Mouse (Mus musculus): Measurements from ENCODE around the gene 2810408A11Rik. TPM values are rescaled to one million over a fixed set of nuclear protein-coding genes. Genes with fewer than 3 reads are reported as not detected.

Gene 2810408A11Rik
- polyA plus RNA-seq, 1 experiment from 2014 or later, result 32.8 TPM

GRCm38 (mm10) chr11:69891482-69891881 is 9.3 kb downstream of the 2810408A11Rik start:
- 82% methylated on average over 4 of the region's 4 CpGs for WGBS

GRCm38 (mm10) chr11:69886907-69887635 is 13.7 kb downstream of the 2810408A11Rik start:
- Histone ChIP-seq H3K9ac (replicated peaks) (no peak overlapping the region), H3K4me3 (replicated peaks) (no peak overlapping the region), H3K4me1 (replicated peaks) (no peaks in the 10 kb centered on the region), H3K4me2 (no peak overlapping the region), H3K27me3 (no peaks in the 10 kb centered on the region), H3K9me3 (no peaks in the 10 kb centered on the region), H3K36me3 (no peaks in the 10 kb centered on the region), H3K27ac (no peak overlapping the region)
- WGBS, result 72% methylated on average over 8 of the region's 8 CpGs
- no peak for ATAC-seq (ENCODE audit: insufficient number of reproducible peaks, insufficient read depth, low FRiP score, low TSS enrichment, low read depth)

More at GRCm38 (mm10) chr11:69891482-69891881, 9.3 kb downstream of the 2810408A11Rik start:
- Histone ChIP-seq H3K27ac (no peak overlapping the region), H3K9me3 (no peaks in the 10 kb centered on the region), H3K36me3 (no peaks in the 10 kb centered on the region), H3K9ac (replicated peaks) (no peak overlapping the region), H3K4me1 (replicated peaks) (no peaks in the 10 kb centered on the region), H3K4me3 (replicated peaks) (no peak overlapping the region), H3K27me3 (no peaks in the 10 kb centered on the region), H3K4me2 (no peak overlapping the region)
- no peak for ATAC-seq (ENCODE audit: insufficient number of reproducible peaks, insufficient read depth, low FRiP score, low TSS enrichment, low read depth)

GRCm38 (mm10) chr11:69884663-69885062 is 16.1 kb downstream of the 2810408A11Rik start:
- Histone ChIP-seq H3K36me3 (no peaks in the 10 kb centered on the region), H3K27ac (no peak overlapping the region), H3K4me2 (no peak overlapping the region), H3K4me1 (replicated peaks) (peaks cover 20% of the 10 kb centered on the region), H3K4me3 (replicated peaks) (no peak overlapping the region), H3K27me3 (no peaks in the 10 kb centered on the region), H3K9ac (replicated peaks) (no peak overlapping the region), H3K9me3 (no peaks in the 10 kb centered on the region)
- ATAC-seq (ENCODE audit: insufficient number of reproducible peaks, insufficient read depth, low FRiP score, low TSS enrichment, low read depth), result no peak
- 80% methylated on average over 8 of the region's 8 CpGs for WGBS

GRCm38 (mm10) chr11:69884240-69884639 is 16.5 kb downstream of the 2810408A11Rik start:
- Histone ChIP-seq H3K27me3 (no peaks in the 10 kb centered on the region), H3K4me1 (replicated peaks) (peaks cover 23% of the 10 kb centered on the region), H3K27ac (no peak overlapping the region), H3K4me2 (no peak overlapping the region), H3K9ac (replicated peaks) (no peak overlapping the region), H3K4me3 (replicated peaks) (no peak overlapping the region), H3K9me3 (no peaks in the 10 kb centered on the region), H3K36me3 (no peaks in the 10 kb centered on the region)
- WGBS, result 79% methylated on average over 9 of the region's 9 CpGs
- no peak for ATAC-seq (ENCODE audit: insufficient number of reproducible peaks, insufficient read depth, low FRiP score, low TSS enrichment, low read depth)

- Histone ChIP-seq H3K4me2 (no peak overlapping the region), H3K9me3 (no peaks in the 10 kb centered on the region), H3K36me3 (no peaks in the 10 kb centered on the region), H3K4me3 (replicated peaks) (no peak overlapping the region), H3K27me3 (no peaks in the 10 kb centered on the region), H3K9ac (replicated peaks) (no peak overlapping the region), H3K4me1 (replicated peaks) (peaks cover 29% of the 10 kb centered on the region), H3K27ac (no peak overlapping the region)
- ATAC-seq (ENCODE audit: insufficient number of reproducible peaks, insufficient read depth, low FRiP score, low TSS enrichment, low read depth), result no peak
- 89% methylated on average over 8 of the region's 8 CpGs for WGBS
These were observed 17.1 kb downstream of the 2810408A11Rik start for GRCm38 (mm10) chr11:69883527-69884151.

GRCm38 (mm10) chr11:69883066-69883465 is 17.7 kb downstream of the 2810408A11Rik start:
- H3K4me1 ChIP-seq (replicated peaks), result peaks cover 31% of the 10 kb centered on the region
- H3K27me3 ChIP-seq, result no peaks in the 10 kb centered on the region
- no peak overlapping the region for H3K4me3 ChIP-seq (replicated peaks)
- H3K36me3 ChIP-seq, result no peaks in the 10 kb centered on the region
- H3K4me2 ChIP-seq, result no peak overlapping the region
- no peak overlapping the region for H3K9ac ChIP-seq (replicated peaks)
- WGBS, result 64% methylated on average over 4 of the region's 4 CpGs
- no peaks in the 10 kb centered on the region for H3K9me3 ChIP-seq
- no peak overlapping the region for H3K27ac ChIP-seq
- ATAC-seq (ENCODE audit: insufficient number of reproducible peaks, insufficient read depth, low FRiP score, low TSS enrichment, low read depth), result no peak

GRCm38 (mm10) chr11:69881787-69882670 is 18.8 kb downstream of the 2810408A11Rik start:
- Histone ChIP-seq H3K4me2 (peak overlapping the region; percentile 82), H3K9me3 (no peaks in the 10 kb centered on the region), H3K36me3 (no peaks in the 10 kb centered on the region), H3K4me1 (replicated peaks) (peaks cover 34% of the 10 kb centered on the region), H3K27ac (peak overlapping the region; percentile 90), H3K27me3 (no peaks in the 10 kb centered on the region), H3K9ac (replicated peaks) (peak overlapping the region; percentile 67), H3K4me3 (replicated peaks) (peak overlapping the region; percentile 55)
- 64% methylated on average over 21 of the region's 21 CpGs for WGBS
- ATAC-seq (ENCODE audit: insufficient number of reproducible peaks, insufficient read depth, low FRiP score, low TSS enrichment, low read depth), result no peak

- peak within 1 kb of the TSS; percentile 82 for H3K4me2 ChIP-seq
- peak within 1 kb of the TSS; percentile 67 for H3K9ac ChIP-seq (replicated peaks)
- peaks cover 38% of the 10 kb centered on the region for H3K4me1 ChIP-seq (replicated peaks)
- no peaks in the 10 kb centered on the region for H3K27me3 ChIP-seq
- no peaks in the 10 kb centered on the region for H3K9me3 ChIP-seq
- WGBS, result under 1% methylated on average over 46 of the region's 46 CpGs
- H3K27ac ChIP-seq, result peak within 1 kb of the TSS; percentile 90
- H3K36me3 ChIP-seq, result no peaks in the 10 kb centered on the region
- ATAC-seq (ENCODE audit: insufficient number of reproducible peaks, insufficient read depth, low FRiP score, low TSS enrichment, low read depth), result peak; percentile 73
- H3K4me3 ChIP-seq (replicated peaks), result peak within 1 kb of the TSS; percentile 55
These were observed 19.8 kb downstream of the 2810408A11Rik start, which contains the start of gene Kctd11 for GRCm38 (mm10) chr11:69880853-69881603. Gene Kctd11 (minus strand): TSS chr11:69881406.

- peak; percentile 40 for ATAC-seq (ENCODE audit: insufficient number of reproducible peaks, insufficient read depth, low FRiP score, low TSS enrichment, low read depth)
- Histone ChIP-seq H3K27ac (peak overlapping the region; percentile 90), H3K9me3 (no peaks in the 10 kb centered on the region), H3K36me3 (no peaks in the 10 kb centered on the region), H3K4me3 (replicated peaks) (peak overlapping the region; percentile 55), H3K9ac (replicated peaks) (peak overlapping the region; percentile 67), H3K27me3 (no peaks in the 10 kb centered on the region), H3K4me1 (replicated peaks) (peaks cover 43% of the 10 kb centered on the region), H3K4me2 (peak overlapping the region; percentile 82)
- WGBS, result under 1% methylated on average over 18 of the region's 18 CpGs
These were observed 20.3 kb downstream of the 2810408A11Rik start for GRCm38 (mm10) chr11:69880506-69880852.

- Histone ChIP-seq H3K27ac (no peak overlapping the region; the same call in 1 of the 2 replicates), H3K4me2 (peak overlapping the region; percentile 82), H3K27me3 (no peaks in the 10 kb centered on the region), H3K36me3 (no peaks in the 10 kb centered on the region), H3K9ac (replicated peaks) (peak overlapping the region; percentile 67), H3K4me3 (replicated peaks) (peak overlapping the region; percentile 55), H3K9me3 (no peaks in the 10 kb centered on the region), H3K4me1 (replicated peaks) (peaks cover 43% of the 10 kb centered on the region)
- no peak for ATAC-seq (ENCODE audit: insufficient number of reproducible peaks, insufficient read depth, low FRiP score, low TSS enrichment, low read depth)
- 53% methylated on average over 15 of the region's 15 CpGs for WGBS
These were observed 21.1 kb downstream of the 2810408A11Rik start for GRCm38 (mm10) chr11:69879711-69880110.

All from limb, embryonic 12.5 days (tissue).